Mouse (Mus musculus) lung, embryonic 16.5 days (tissue): ENCODE results near the gene Ndufs7. TPM values are rescaled to one million over a fixed set of nuclear protein-coding genes. Genes with fewer than 3 reads are reported as not detected.

Experiments used
- ATAC-seq: fragments of 200-750 bp; cut with Nextera tagmentation; 2 replicates; pipeline ENCODE4 v1.8.0; 2017; ENCODE audit warnings: low read depth, mild to moderate bottlenecking, moderate library complexity
- H3K27ac ChIP-seq: fragments of 300-500 bp; sonication (generic); 2 replicates; pipeline ENCODE4 v1.5.1; 2014; ENCODE audit warnings: mild to moderate bottlenecking, control low read depth, low read length
- H3K27me3 ChIP-seq: fragments of 300-500 bp; sonication (generic); 2 replicates; pipeline ENCODE4 v1.6.1; 2014; ENCODE audit warnings: low read depth, low read length, mixed read lengths; ENCODE audit not compliant: control insufficient read depth, insufficient read depth
- H3K36me3 ChIP-seq: fragments of 300-500 bp; sonication (generic); 2 replicates; pipeline ENCODE4 v1.6.1; 2014; ENCODE audit warnings: low read length; ENCODE audit not compliant: control insufficient read depth, insufficient read depth
- H3K4me1 ChIP-seq: fragments of 300-500 bp; sonication (generic); replicated peaks from 2 replicates; pipeline ENCODE4 v1.6.1; 2014; ENCODE audit warnings: low read length, mixed read lengths; ENCODE audit not compliant: control insufficient read depth, insufficient read depth
- H3K4me2 ChIP-seq: fragments of 300-500 bp; sonication (generic); 2 replicates; pipeline ENCODE4 v1.6.1; 2014; ENCODE audit warnings: low read depth, low read length, control low read depth
- H3K4me3 ChIP-seq: fragments of 300-500 bp; sonication (generic); 2 replicates; pipeline ENCODE4 v1.5.1; 2014; ENCODE audit warnings: mild to moderate bottlenecking, low read length, control low read depth
- H3K9ac ChIP-seq: fragments of 300-500 bp; sonication (generic); 2 replicates; pipeline ENCODE4 v1.6.1; 2014; ENCODE audit warnings: low read length, control low read depth
- H3K9me3 ChIP-seq: fragments of 300-500 bp; sonication (generic); 2 replicates; pipeline ENCODE4 v1.6.1; 2016; ENCODE audit warnings: low read length; ENCODE audit not compliant: control insufficient read depth
- WGBS: fragments of 180-500 bp; shearing (Covaris S2); extraction: QIAGEN DNeasy Blood & Tissue Kit; methylation state at CpG from one replicate; pipeline ENCODE4 v1.1.7; 2014; 5-methylcytosine and 5-hydroxymethylcytosine counted together
- microRNA-seq: library from miRNA; unstranded; fragments of <30 nt; microRNA quantifications from one replicate; pipeline ENCODE4, GENCODE M21; 2016
- polyA plus RNA-seq: library from polyadenylated mRNA; unstranded; fragments of >200 nt; fragmentation: Nextera tagmentation; extraction: Ambion mirVana; gene quantifications from 2 replicates; pipeline ENCODE4 v1.2.1, GENCODE M21; 2015

The Ndufs7 gene
- polyA plus RNA-seq, 1 experiment from 2014 or later: 313 TPM

DNA sequence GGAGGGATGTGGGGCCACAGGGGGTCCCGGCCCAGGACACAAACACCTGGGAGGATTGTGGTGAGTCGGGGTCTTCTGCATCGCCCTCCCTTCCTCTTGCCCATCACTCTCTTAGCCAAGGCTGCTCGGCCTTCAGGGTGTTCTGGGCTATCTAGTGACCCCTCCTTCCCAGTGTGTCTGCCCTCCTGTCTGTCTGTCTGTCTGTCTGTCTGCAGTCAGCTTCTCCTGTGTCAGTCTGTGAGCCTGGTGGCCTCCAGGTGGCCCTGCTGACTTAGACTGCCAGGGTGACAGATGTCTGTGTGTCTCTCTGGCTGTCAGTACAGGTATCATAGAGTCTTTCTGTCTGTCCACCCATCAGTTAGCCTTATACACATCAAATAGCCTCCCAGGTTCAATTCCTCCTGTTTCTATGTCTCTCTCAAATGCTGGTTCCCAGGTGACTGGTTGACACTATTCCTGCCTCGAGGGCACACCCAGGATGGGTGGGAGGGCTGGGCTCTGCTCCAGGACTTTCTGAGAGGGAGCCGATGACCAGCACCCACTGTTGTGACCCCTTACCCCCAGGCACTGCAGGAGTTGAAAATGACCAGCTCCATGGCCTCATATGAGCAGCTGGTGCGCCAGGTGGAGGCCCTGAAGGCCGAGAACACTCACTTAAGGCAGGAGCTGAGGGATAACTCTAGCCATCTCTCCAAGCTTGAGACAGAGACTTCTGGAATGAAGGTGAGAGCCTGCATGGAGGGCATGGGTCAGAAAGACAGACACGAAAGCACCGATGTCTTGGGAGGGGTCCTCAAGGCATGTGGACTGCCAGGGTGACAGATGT lies 52.5 kb downstream of the Ndufs7 start:
- H3K4me2 ChIP-seq: no peak overlapping the region
- no peaks in the 10 kb centered on the region for H3K9me3 ChIP-seq
- no peak overlapping the region for H3K4me3 ChIP-seq
- H3K27ac ChIP-seq: peak overlapping the region; percentile 44
- ATAC-seq: no peak
- peaks cover 17% of the 10 kb centered on the region for H3K4me1 ChIP-seq
- peaks cover 67% of the 10 kb centered on the region for H3K27me3 ChIP-seq
- WGBS: 82% methylated on average over 10 of the region's 10 CpGs
- no peaks in the 10 kb centered on the region for H3K36me3 ChIP-seq
- H3K9ac ChIP-seq: no peak overlapping the region

DNA sequence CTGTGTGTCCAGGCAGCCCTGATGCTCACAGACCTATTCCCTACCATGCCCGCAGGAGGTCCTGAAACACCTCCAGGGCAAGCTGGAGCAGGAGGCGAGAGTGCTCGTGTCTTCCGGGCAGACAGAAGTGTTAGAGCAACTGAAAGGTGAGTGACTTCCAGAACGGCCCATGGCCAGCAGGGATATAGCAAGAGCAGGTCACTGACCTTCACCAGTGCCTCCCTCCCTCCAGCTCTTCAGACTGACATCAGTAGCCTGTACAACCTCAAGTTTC lies 53.1 kb downstream of the Ndufs7 start:
- Histone ChIP-seq H3K4me1 (peaks cover 17% of the 10 kb centered on the region), H3K27ac (peak overlapping the region; percentile 44), H3K9ac (0 out of 2 replicates have a peak overlapping the region, but pooled peaks have one; percentile 39), H3K4me2 (peak overlapping the region; percentile 27), H3K9me3 (no peaks in the 10 kb centered on the region), H3K36me3 (no peaks in the 10 kb centered on the region), H3K27me3 (peaks cover 67% of the 10 kb centered on the region), H3K4me3 (no peak overlapping the region)
- WGBS: 45% methylated on average over 5 of the region's 5 CpGs
- ATAC-seq: no peak

DNA sequence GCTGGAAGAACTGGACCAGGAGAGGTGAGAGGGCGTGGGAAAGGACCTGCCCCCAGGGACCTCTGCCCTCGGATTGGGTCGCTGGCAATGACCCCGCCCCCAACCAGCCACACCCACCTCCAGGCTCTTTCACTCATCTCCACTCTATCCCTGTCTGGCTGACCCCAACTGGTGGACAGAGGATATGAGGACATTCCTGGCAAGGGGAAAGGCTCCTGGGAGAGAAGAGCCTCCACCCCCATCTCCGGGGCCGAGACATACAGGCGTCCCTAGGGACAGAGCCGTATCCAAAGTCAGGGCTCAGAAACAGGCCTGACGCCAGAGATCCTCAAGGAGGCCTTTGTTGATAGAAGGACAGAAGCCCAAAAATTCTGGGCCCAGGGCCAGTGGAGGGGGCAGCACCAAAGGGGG lies 53.6 kb downstream of the Ndufs7 start:
- Histone ChIP-seq H3K27ac (peak overlapping the region; percentile 52), H3K9ac (0 out of 2 replicates have a peak overlapping the region, but pooled peaks have one; percentile 39)
- peak; percentile 95 for ATAC-seq

DNA sequence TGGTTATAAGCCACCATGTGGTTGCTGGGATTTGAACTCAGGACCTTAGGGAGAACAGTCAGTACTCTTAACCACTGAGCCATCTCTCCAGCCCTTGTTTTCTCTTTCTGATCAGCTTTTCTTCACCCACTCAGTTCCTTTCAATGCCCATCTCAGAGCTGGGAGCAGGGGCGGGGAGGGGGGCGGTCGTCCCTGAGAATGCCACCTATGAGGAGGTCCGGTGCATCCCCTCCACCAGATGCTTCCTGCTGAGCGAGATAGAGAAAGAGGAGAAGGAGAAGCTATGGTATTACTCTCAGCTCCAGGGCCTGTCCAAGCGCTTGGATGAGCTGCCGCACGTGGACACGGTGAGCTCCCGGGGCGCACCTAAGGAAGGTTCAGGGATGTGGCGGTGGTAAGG lies 55.5 kb downstream of the Ndufs7 start:
- no peak overlapping the region for H3K9ac ChIP-seq
- H3K4me1 ChIP-seq: peaks cover 17% of the 10 kb centered on the region
- no peak for ATAC-seq
- 30% methylated on average over 12 of the region's 12 CpGs for WGBS
- no peaks in the 10 kb centered on the region for H3K36me3 ChIP-seq
- H3K27ac ChIP-seq: no peak overlapping the region
- H3K4me3 ChIP-seq: peak overlapping the region; percentile 19
- H3K27me3 ChIP-seq: peaks cover 47% of the 10 kb centered on the region
- H3K9me3 ChIP-seq: no peaks in the 10 kb centered on the region
- H3K4me2 ChIP-seq: peak overlapping the region; percentile 19

More for the DNA sequence above, 53.6 kb downstream of the Ndufs7 start:
- H3K4me1 ChIP-seq: peaks cover 17% of the 10 kb centered on the region
- H3K36me3 ChIP-seq: no peaks in the 10 kb centered on the region
- H3K4me2 ChIP-seq: peak overlapping the region; percentile 27
- 5% methylated on average over 9 of the region's 9 CpGs for WGBS
- no peaks in the 10 kb centered on the region for H3K9me3 ChIP-seq
- no peak overlapping the region for H3K4me3 ChIP-seq
- peaks cover 67% of the 10 kb centered on the region for H3K27me3 ChIP-seq

DNA sequence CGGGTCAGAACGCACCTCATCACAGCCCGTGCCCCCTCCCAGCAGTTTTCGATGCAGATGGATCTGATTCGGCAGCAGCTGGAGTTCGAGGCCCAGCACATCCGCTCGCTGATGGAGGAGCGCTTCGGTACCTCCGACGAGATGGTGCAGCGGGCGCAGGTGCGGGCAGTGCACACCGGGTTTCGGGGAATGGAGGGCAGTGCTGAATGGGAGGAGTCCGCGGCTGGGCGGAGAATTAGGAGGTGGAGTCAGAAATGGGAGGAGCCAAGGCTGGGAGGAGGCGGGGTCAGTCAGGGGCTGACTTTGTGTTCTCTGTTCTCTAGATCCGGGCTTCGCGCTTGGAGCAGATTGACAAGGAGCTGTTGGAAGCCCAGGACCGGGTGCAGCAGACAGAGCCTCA lies 55.9 kb downstream of the Ndufs7 start:
- ATAC-seq: peak; percentile 17; the same call in 1 of the 2 replicates
- no peak overlapping the region for H3K9ac ChIP-seq
- no peaks in the 10 kb centered on the region for H3K9me3 ChIP-seq
- peak overlapping the region; percentile 19 for H3K4me3 ChIP-seq
- H3K4me2 ChIP-seq: peak overlapping the region; percentile 19
- H3K27me3 ChIP-seq: peaks cover 43% of the 10 kb centered on the region
- peaks cover 17% of the 10 kb centered on the region for H3K4me1 ChIP-seq
- no peaks in the 10 kb centered on the region for H3K36me3 ChIP-seq
- 8% methylated on average over 25 of the region's 25 CpGs for WGBS
- no peak overlapping the region for H3K27ac ChIP-seq

Small RNA genes lying within 50 kb of the gene (microRNA-seq; reads per million reads assigned to microRNA genes)
- gene Mir6911: not detected

Other genes starting within 250 kb of the Ndufs7 start
- gene Arhgap45, start 232.5 kb upstream of the Ndufs7 start, polyA plus RNA-seq: 18.1 and 21.8 TPM in 2 replicates
- gene Polr2e, start 209.3 kb upstream of the Ndufs7 start, polyA plus RNA-seq: 194 and 210 TPM in 2 replicates
- 554 and 585 TPM in 2 replicates for gene Gpx4, start 202.0 kb upstream of the Ndufs7 start, polyA plus RNA-seq
- 18.7 and 19.1 TPM in 2 replicates for gene Sbno2, start 143.6 kb upstream of the Ndufs7 start, polyA plus RNA-seq
- 18.6 and 23.3 TPM in 2 replicates for gene Stk11, start 133.3 kb upstream of the Ndufs7 start, polyA plus RNA-seq
- gene Atp5d, start 110.5 kb upstream of the Ndufs7 start, polyA plus RNA-seq: 534 and 552 TPM in 2 replicates
- 3.9 and 5.6 TPM in 2 replicates for gene Cbarp, start 108.3 kb upstream of the Ndufs7 start, polyA plus RNA-seq
- gene Midn, start 100.8 kb upstream of the Ndufs7 start, polyA plus RNA-seq: 11.8 and 12.9 TPM in 2 replicates
- 73.4 and 83.4 TPM in 2 replicates for gene Cirbp, start 83.1 kb upstream of the Ndufs7 start, polyA plus RNA-seq
- 12.2 and 13.6 TPM in 2 replicates for gene 1600002K03Rik, start 76.2 kb upstream of the Ndufs7 start, polyA plus RNA-seq
- gene Efna2, start 69.6 kb upstream of the Ndufs7 start, polyA plus RNA-seq: 11.0 and 12.1 TPM in 2 replicates
- gene Mum1, start 22.7 kb upstream of the Ndufs7 start, polyA plus RNA-seq: 66.4 and 68.7 TPM in 2 replicates
- 27.5 and 32.8 TPM in 2 replicates for gene Gamt, start 11.9 kb downstream of the Ndufs7 start, polyA plus RNA-seq
- gene Dazap1, start 12.4 kb downstream of the Ndufs7 start, polyA plus RNA-seq: 45.4 and 50.6 TPM in 2 replicates
- gene Rps15, start 43.3 kb downstream of the Ndufs7 start, polyA plus RNA-seq: 915 and 939 TPM in 2 replicates
- gene Apc2, start 46.9 kb downstream of the Ndufs7 start, polyA plus RNA-seq: 0.67 and 0.88 TPM in 2 replicates
- 49.2 and 51.8 TPM in 2 replicates for gene 2310011J03Rik, start 71.4 kb downstream of the Ndufs7 start, polyA plus RNA-seq
- gene Pcsk4, start 80.4 kb downstream of the Ndufs7 start, polyA plus RNA-seq: 4.2 and 4.3 TPM in 2 replicates
- 15.6 and 17.0 TPM in 2 replicates for gene Reep6, start 80.8 kb downstream of the Ndufs7 start, polyA plus RNA-seq
- gene Adamtsl5, start 99.3 kb downstream of the Ndufs7 start, polyA plus RNA-seq: 4.1 and 8.3 TPM in 2 replicates
- gene Plk5, start 107.3 kb downstream of the Ndufs7 start, polyA plus RNA-seq: 0.48 and 0.52 TPM in 2 replicates
- 4.4 and 4.5 TPM in 2 replicates for gene Mex3d, start 138.5 kb downstream of the Ndufs7 start, polyA plus RNA-seq
- 192 and 204 TPM in 2 replicates for gene Mbd3, start 150.4 kb downstream of the Ndufs7 start, polyA plus RNA-seq
- gene Uqcr11, start 157.7 kb downstream of the Ndufs7 start, polyA plus RNA-seq: 618 and 673 TPM in 2 replicates
- gene Tcf3, start 184.5 kb downstream of the Ndufs7 start, polyA plus RNA-seq: 81.0 and 82.4 TPM in 2 replicates
- not detected in 2 replicates for gene Onecut3, start 245.7 kb downstream of the Ndufs7 start, polyA plus RNA-seq